Mouse (Mus musculus) layer of hippocampus, postnatal 25 days (tissue): Measurements from ENCODE around the gene Stac3. TPM values are rescaled to one million over a fixed set of nuclear protein-coding genes. Genes with fewer than 3 reads are reported as not detected.

Experiments used
- DNase-seq, 2 experiments: peaks; one replicate each; pipeline ENCODE4 v3.0.0; 2022; ENCODE audit warnings: mixed read lengths in 2 of 2, low spot score in 1 of 2; ENCODE audit errors: extremely low spot score in 1 of 2
- total RNA-seq, 2 experiments: library from RNA; stranded (reverse); gene quantifications; 2 replicates each; pipeline ENCODE4 v1.2.3; 2021

The Stac3 gene
- total RNA-seq = 1 to 10 TPM; 2.4 to 4.6 TPM

GRCm38 (mm10) chr10:127500894-127501893 is at the start of gene Stac3:
Stac3 (plus strand) TSS chr10:127501686.
- no peak for DNase-seq

DNA sequence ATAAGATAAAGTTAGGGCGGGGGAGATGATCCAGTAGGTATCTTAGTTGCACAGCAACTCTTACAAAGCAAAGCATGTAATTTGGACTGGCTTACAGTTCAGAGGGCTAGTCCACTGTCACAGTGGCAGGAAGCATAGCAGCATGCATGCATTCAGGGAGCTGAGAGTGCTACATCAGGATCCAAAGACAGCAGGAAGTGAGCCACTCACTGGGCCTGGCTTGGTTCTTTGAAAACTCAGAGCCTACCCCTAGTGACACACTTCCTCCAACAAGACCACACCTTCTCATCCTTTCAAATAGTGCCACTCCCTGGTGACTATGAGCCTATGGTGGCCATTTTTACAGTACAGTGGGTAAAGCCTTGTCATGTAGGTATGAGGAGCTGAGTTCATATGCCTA is 47.8 kb upstream of the Stac3 start:
- no peak for DNase-seq

GRCm38 (mm10) chr10:127462411-127463096 is 38.9 kb upstream of the Stac3 start:
- no peak for DNase-seq

- DNase-seq = no peak
Observed at GRCm38 (mm10) chr10:127471281-127471988, 30.1 kb upstream of the Stac3 start.

GRCm38 (mm10) chr10:127472722-127473121 is 28.8 kb upstream of the Stac3 start:
- DNase-seq = no peak

DNA sequence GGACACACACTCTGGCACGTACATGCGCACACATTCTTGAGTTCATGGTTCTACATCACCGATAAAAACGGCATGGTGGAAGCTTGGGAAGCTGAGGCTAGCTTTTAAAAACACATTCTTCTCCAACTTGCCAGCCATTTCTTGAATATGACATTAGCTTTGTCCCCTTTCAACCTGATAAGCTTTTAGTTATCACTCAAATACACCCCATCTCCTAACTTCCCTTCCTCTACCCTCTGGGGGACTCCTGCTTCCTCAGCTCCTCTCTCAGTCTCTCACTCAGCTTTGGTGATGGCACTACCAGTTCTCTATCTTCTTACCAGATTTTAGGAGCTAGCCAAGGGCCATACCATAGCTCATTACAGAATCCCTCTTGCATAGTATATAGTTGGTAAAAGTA is 26.3 kb upstream of the Stac3 start:
- no peak for DNase-seq

- no peak for DNase-seq
Observed at GRCm38 (mm10) chr10:127476541-127476940, 24.9 kb upstream of the Stac3 start.

GRCm38 (mm10) chr10:127477301-127477700 is 24.2 kb upstream of the Stac3 start:
- DNase-seq = no peak

DNA sequence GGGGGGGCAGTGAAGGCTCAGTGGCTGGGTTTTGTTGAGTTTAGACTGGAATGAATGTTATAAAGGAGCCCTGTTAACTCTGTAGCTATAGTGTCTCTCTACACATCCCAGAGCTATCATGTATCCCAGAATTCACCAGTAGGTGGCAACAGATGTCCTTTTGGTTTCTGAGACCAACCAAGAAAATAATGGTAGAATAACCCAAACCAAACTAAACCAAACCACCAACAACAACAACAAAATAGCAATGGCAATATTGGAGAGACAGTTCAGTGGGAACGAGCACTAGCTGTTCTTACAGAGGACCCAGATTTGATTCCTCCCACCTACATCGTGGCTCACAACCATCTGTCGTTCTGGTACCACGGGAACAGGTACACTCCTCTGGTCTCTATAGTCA is 22.4 kb upstream of the Stac3 start:
- no peak for DNase-seq

DNA sequence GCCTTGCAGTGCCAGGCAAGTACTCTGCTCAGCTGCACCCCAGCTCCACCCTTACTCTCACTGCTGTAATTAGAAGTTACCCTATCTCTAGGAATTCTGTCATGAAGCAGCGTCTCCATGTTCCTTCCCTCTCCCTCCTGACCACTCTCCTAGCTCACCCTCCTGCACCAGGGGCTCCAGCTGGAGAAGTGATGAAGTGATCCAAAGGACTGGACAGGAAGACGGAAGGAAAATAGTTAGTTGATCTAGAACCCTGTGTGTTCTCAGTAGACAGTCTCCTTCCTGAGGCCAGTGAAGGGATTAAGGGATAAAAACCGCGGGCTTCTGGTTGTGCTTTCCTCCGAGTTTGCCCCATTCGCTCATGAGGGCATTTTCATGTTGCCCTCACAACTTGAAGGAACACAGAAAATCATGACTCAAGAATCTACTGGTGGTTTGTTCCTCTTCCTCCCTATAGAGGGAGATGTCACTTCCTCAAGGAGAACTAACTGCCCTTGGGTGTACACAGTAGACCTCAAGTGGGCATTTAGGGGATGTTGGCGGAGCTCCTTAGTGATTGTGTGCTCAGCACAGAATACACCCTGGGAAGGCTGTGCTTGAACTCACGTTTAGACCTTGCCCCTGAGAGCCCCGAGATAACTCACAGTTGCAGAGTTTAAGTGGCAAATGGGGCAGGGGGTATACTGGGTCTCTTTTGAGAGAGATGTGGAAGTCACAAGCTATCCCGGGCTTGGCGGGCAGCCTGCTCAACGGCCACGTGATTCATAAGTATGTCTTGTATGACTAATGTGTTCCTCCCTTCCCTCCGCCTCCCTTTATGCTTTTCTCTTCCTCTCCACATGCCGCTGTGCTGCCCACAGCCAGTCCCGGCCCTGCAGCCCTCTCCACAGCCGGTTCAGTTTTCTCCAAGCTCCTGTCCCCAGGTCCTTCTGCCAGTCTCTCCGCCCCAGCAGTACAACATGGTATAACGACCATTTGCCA is 20.4 kb upstream of the Stac3 start:
- peak; percentile 27 to 53 for DNase-seq

DNA sequence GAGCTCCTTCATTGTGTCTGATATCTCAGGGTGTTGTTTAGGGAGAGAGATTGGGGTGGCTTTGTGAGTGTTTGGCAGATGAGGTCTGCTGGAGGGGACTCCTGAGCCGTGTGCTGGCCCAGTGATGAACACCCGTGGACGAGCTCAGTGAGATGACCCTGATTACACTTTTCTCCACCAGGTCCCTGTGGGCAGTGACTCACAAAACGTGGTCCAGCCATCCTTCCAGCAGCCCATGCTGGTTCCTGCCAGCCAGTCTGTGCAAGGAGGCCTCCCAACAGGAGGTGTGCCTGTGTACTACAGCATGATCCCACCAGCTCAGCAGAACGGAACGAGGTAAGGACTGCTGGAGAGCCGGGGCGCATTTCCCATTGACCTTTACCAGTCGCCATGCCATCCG is 16.3 kb upstream of the Stac3 start:
- DNase-seq = no peak

DNA sequence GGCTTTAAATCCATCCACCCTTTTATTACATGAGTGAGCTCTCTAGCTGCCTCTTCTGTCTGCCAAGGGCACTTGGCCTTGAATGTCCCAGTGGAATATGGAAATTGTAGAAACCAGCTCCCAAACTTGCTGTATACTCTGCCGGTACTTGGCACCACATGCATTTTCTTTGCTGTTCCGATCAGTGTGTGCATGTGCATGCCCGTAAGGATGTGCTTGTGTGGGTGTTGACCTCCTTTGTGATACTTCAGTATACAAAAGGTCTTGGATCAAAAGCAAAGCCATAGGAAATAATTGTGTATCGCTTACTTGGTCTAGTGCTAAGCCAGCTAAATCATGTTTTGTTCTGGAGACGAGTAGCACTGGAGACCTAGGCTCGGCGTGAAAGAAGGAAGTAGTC is 12.6 kb upstream of the Stac3 start:
- no peak for DNase-seq

GRCm38 (mm10) chr10:127490160-127491127 is 11.0 kb upstream of the Stac3 start:
- DNase-seq = no peak

DNA sequence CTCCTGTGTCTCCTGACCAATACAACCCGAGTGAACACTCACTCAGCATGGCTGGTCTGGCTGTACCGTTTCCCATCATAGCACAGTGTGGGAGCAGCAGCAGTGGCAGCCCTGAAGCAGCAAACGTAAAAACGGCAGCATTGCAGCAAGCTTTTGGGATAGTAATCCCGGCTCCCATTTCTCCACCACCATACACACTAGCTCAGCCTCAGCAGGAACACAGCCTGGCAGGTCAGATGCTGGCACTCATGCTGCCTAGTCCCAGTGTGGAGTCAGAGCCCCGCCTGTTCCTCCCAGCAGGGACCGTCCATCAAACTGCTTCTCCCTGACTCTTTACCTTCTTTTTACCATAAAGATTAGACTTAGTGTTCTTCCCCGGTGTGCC is 10.4 kb upstream of the Stac3 start:
- DNase-seq = no peak

- DNase-seq = no peak
Observed at GRCm38 (mm10) chr10:127492118-127492517, 9.4 kb upstream of the Stac3 start.

- DNase-seq = no peak
Observed at GRCm38 (mm10) chr10:127496156-127496555, 5.3 kb upstream of the Stac3 start.

DNA sequence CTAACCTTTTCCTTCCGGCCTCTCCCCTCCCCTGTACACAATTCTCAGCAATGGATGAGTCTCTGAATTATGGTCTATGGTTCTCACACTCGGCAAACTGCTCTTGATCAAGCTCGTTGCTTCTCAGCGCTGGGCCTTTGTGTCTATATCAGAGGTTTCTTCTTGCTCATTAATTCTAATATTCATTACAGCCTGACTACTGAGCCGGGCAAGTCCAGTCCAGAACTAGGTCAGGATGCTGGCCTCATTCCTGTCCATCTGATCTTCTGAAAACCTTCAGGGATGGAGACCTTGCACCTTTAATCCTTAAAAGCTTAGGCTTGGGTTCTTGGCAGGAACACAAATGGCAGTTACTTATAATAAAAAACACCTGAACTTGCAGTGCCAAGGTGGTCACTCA is 2.0 kb upstream of the Stac3 start:
- DNase-seq = no peak

DNA sequence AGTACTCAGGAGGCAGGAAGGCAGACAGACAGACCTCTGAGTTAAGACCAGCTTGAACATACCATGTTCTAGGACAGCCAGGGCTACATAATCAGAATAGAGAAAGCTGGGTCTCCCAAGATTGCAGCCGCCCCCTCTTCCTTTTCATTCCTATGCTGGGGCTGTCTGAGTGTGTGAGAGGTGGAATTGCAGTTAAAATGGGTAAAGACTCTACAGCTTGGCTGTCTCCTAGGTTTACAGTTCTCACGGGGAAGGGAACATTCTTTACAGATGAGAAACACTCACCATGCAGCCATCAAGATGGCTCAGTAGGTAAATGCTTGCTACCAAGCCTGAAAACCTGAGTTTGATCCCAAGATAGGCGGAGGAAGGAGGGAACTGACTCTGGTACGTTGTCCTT is 1.4 kb upstream of the Stac3 start:
- DNase-seq = no peak

GRCm38 (mm10) chr10:127508239-127508638 is 6.8 kb downstream of the Stac3 start:
- peak; percentile 65 to 79 for DNase-seq
